Mouse (Mus musculus): Measurements from ENCODE around the gene Enpp6. TPM values are rescaled to one million over a fixed set of nuclear protein-coding genes. Genes with fewer than 3 reads are reported as not detected.

The Enpp6 gene
- polyA plus RNA-seq, 1 experiment from 2014 or later, result not detected

GRCm38 (mm10) chr8:47105617-47106016, 118.9 kb downstream of the Enpp6 start:
- no peaks in the 10 kb centered on the region for H3K9me3 ChIP-seq (ENCODE audit: control insufficient read depth, low read length)
- WGBS, result 88% methylated on average over 2 of the region's 2 CpGs

GRCm38 (mm10) chr8:47114133-47114796, 127.6 kb downstream of the Enpp6 start:
- no peak for DNase-seq
- H3K4me2 ChIP-seq (ENCODE audit: low read length), result no peak overlapping the region
- WGBS, result 89% methylated on average over 17 of the region's 17 CpGs
- no peaks in the 10 kb centered on the region for H3K4me1 ChIP-seq (ENCODE audit: control insufficient read depth, insufficient read depth, low read length)
- ATAC-seq (ENCODE audit: low FRiP score, low TSS enrichment), result no peak
- no peak overlapping the region for H3K27ac ChIP-seq (replicated peaks; ENCODE audit: low read depth, low read length)
- peaks cover 4% of the 10 kb centered on the region; the same call in 1 of the 2 replicates for H3K9me3 ChIP-seq (ENCODE audit: control insufficient read depth, low read length)
- no peak overlapping the region for H3K9ac ChIP-seq (replicated peaks; ENCODE audit: low read length)
- no peak overlapping the region for H3K4me3 ChIP-seq (replicated peaks; ENCODE audit: low read depth, low read length)
- no peaks in the 10 kb centered on the region for H3K36me3 ChIP-seq (ENCODE audit: control insufficient read depth, insufficient read depth, low read length)
- no peaks in the 10 kb centered on the region for H3K27me3 ChIP-seq (ENCODE audit: control insufficient read depth, insufficient read depth, low read length)

More at GRCm38 (mm10) chr8:47105617-47106016, 118.9 kb downstream of the Enpp6 start:
- Histone ChIP-seq H3K9ac (replicated peaks; ENCODE audit: low read length) (no peak overlapping the region), H3K27ac (replicated peaks; ENCODE audit: low read depth, low read length) (no peak overlapping the region), H3K4me3 (replicated peaks; ENCODE audit: low read depth, low read length) (no peak overlapping the region), H3K36me3 (ENCODE audit: control insufficient read depth, insufficient read depth, low read length) (no peaks in the 10 kb centered on the region), H3K4me2 (ENCODE audit: low read length) (no peak overlapping the region), H3K27me3 (ENCODE audit: control insufficient read depth, insufficient read depth, low read length) (no peaks in the 10 kb centered on the region), H3K4me1 (ENCODE audit: control insufficient read depth, insufficient read depth, low read length) (no peaks in the 10 kb centered on the region)
- no peak for DNase-seq
- ATAC-seq (ENCODE audit: low FRiP score, low TSS enrichment), result no peak

GRCm38 (mm10) chr8:47117336-47117735, 130.6 kb downstream of the Enpp6 start:
- Histone ChIP-seq H3K36me3 (ENCODE audit: control insufficient read depth, insufficient read depth, low read length) (no peaks in the 10 kb centered on the region), H3K4me1 (ENCODE audit: control insufficient read depth, insufficient read depth, low read length) (no peaks in the 10 kb centered on the region), H3K9me3 (ENCODE audit: control insufficient read depth, low read length) (peaks cover under 1% of the 10 kb centered on the region; the same call in 1 of the 2 replicates), H3K27me3 (ENCODE audit: control insufficient read depth, insufficient read depth, low read length) (no peaks in the 10 kb centered on the region), H3K9ac (replicated peaks; ENCODE audit: low read length) (no peak overlapping the region), H3K4me2 (ENCODE audit: low read length) (no peak overlapping the region), H3K4me3 (replicated peaks; ENCODE audit: low read depth, low read length) (no peak overlapping the region), H3K27ac (replicated peaks; ENCODE audit: low read depth, low read length) (no peak overlapping the region)
- WGBS, result 91% methylated on average over 4 of the region's 4 CpGs
- ATAC-seq (ENCODE audit: low FRiP score, low TSS enrichment) (no peak), DNase-seq (no peak)

- H3K36me3 ChIP-seq (ENCODE audit: control insufficient read depth, insufficient read depth, low read length), result no peaks in the 10 kb centered on the region
- 81% methylated on average over 1 of the region's 1 CpGs for WGBS
- H3K4me3 ChIP-seq (replicated peaks; ENCODE audit: low read depth, low read length), result no peak overlapping the region
- DNase-seq (no peak), ATAC-seq (ENCODE audit: low FRiP score, low TSS enrichment) (no peak)
- no peak overlapping the region for H3K4me2 ChIP-seq (ENCODE audit: low read length)
- no peaks in the 10 kb centered on the region for H3K4me1 ChIP-seq (ENCODE audit: control insufficient read depth, insufficient read depth, low read length)
- H3K9ac ChIP-seq (replicated peaks; ENCODE audit: low read length), result no peak overlapping the region
- no peaks in the 10 kb centered on the region for H3K27me3 ChIP-seq (ENCODE audit: control insufficient read depth, insufficient read depth, low read length)
- H3K9me3 ChIP-seq (ENCODE audit: control insufficient read depth, low read length), result no peaks in the 10 kb centered on the region
- no peak overlapping the region for H3K27ac ChIP-seq (replicated peaks; ENCODE audit: low read depth, low read length)
Measured at GRCm38 (mm10) chr8:47119895-47120294, 133.2 kb downstream of the Enpp6 start.

- ATAC-seq (ENCODE audit: low FRiP score, low TSS enrichment), result no peak
- DNase-seq, result no peak
- 87% methylated on average over 1 of the region's 1 CpGs for WGBS
- Histone ChIP-seq H3K27me3 (ENCODE audit: control insufficient read depth, insufficient read depth, low read length) (no peaks in the 10 kb centered on the region), H3K4me3 (replicated peaks; ENCODE audit: low read depth, low read length) (no peak overlapping the region), H3K36me3 (ENCODE audit: control insufficient read depth, insufficient read depth, low read length) (no peaks in the 10 kb centered on the region), H3K4me2 (ENCODE audit: low read length) (no peak overlapping the region), H3K9ac (replicated peaks; ENCODE audit: low read length) (no peak overlapping the region), H3K27ac (replicated peaks; ENCODE audit: low read depth, low read length) (no peak overlapping the region), H3K4me1 (ENCODE audit: control insufficient read depth, insufficient read depth, low read length) (no peaks in the 10 kb centered on the region), H3K9me3 (ENCODE audit: control insufficient read depth, low read length) (no peaks in the 10 kb centered on the region)
Measured at GRCm38 (mm10) chr8:47128859-47129258, 142.2 kb downstream of the Enpp6 start.

- Histone ChIP-seq H3K9me3 (ENCODE audit: control insufficient read depth, low read length) (no peaks in the 10 kb centered on the region), H3K36me3 (ENCODE audit: control insufficient read depth, insufficient read depth, low read length) (no peaks in the 10 kb centered on the region), H3K9ac (replicated peaks; ENCODE audit: low read length) (no peak overlapping the region), H3K27ac (replicated peaks; ENCODE audit: low read depth, low read length) (no peak overlapping the region), H3K27me3 (ENCODE audit: control insufficient read depth, insufficient read depth, low read length) (no peaks in the 10 kb centered on the region), H3K4me3 (replicated peaks; ENCODE audit: low read depth, low read length) (no peak overlapping the region), H3K4me2 (ENCODE audit: low read length) (no peak overlapping the region), H3K4me1 (ENCODE audit: control insufficient read depth, insufficient read depth, low read length) (no peaks in the 10 kb centered on the region)
- ATAC-seq (ENCODE audit: low FRiP score, low TSS enrichment) (no peak), DNase-seq (no peak)
- WGBS, result 95% methylated on average over 3 of the region's 3 CpGs
Measured at GRCm38 (mm10) chr8:47133381-47133780, 146.7 kb downstream of the Enpp6 start.

- DNase-seq (peak; percentile 6), ATAC-seq (ENCODE audit: low FRiP score, low TSS enrichment) (no peak)
- Histone ChIP-seq H3K4me2 (ENCODE audit: low read length) (no peak overlapping the region), H3K9me3 (ENCODE audit: control insufficient read depth, low read length) (no peaks in the 10 kb centered on the region), H3K27ac (replicated peaks; ENCODE audit: low read depth, low read length) (no peak overlapping the region), H3K9ac (replicated peaks; ENCODE audit: low read length) (no peak overlapping the region), H3K27me3 (ENCODE audit: control insufficient read depth, insufficient read depth, low read length) (no peaks in the 10 kb centered on the region), H3K36me3 (ENCODE audit: control insufficient read depth, insufficient read depth, low read length) (no peaks in the 10 kb centered on the region), H3K4me1 (ENCODE audit: control insufficient read depth, insufficient read depth, low read length) (no peaks in the 10 kb centered on the region), H3K4me3 (replicated peaks; ENCODE audit: low read depth, low read length) (no peak overlapping the region)
- WGBS, result 62% methylated on average over 11 of the region's 11 CpGs
Measured at GRCm38 (mm10) chr8:47134736-47135135, 148.0 kb downstream of the Enpp6 start.

GRCm38 (mm10) chr8:47135586-47135985, 148.9 kb downstream of the Enpp6 start:
- Histone ChIP-seq H3K36me3 (ENCODE audit: control insufficient read depth, insufficient read depth, low read length) (no peaks in the 10 kb centered on the region), H3K4me3 (replicated peaks; ENCODE audit: low read depth, low read length) (no peak overlapping the region), H3K9ac (replicated peaks; ENCODE audit: low read length) (no peak overlapping the region), H3K27me3 (ENCODE audit: control insufficient read depth, insufficient read depth, low read length) (no peaks in the 10 kb centered on the region), H3K9me3 (ENCODE audit: control insufficient read depth, low read length) (no peaks in the 10 kb centered on the region), H3K4me1 (ENCODE audit: control insufficient read depth, insufficient read depth, low read length) (no peaks in the 10 kb centered on the region), H3K4me2 (ENCODE audit: low read length) (no peak overlapping the region), H3K27ac (replicated peaks; ENCODE audit: low read depth, low read length) (no peak overlapping the region)
- DNase-seq (peak; percentile 5), ATAC-seq (ENCODE audit: low FRiP score, low TSS enrichment) (no peak)
- 24% methylated on average over 9 of the region's 9 CpGs for WGBS

GRCm38 (mm10) chr8:47136047-47136446, 149.4 kb downstream of the Enpp6 start:
- H3K36me3 ChIP-seq (ENCODE audit: control insufficient read depth, insufficient read depth, low read length), result no peaks in the 10 kb centered on the region
- no peaks in the 10 kb centered on the region for H3K4me1 ChIP-seq (ENCODE audit: control insufficient read depth, insufficient read depth, low read length)
- no peak overlapping the region for H3K4me2 ChIP-seq (ENCODE audit: low read length)
- H3K9me3 ChIP-seq (ENCODE audit: control insufficient read depth, low read length), result no peaks in the 10 kb centered on the region
- H3K4me3 ChIP-seq (replicated peaks; ENCODE audit: low read depth, low read length), result no peak overlapping the region
- ATAC-seq (ENCODE audit: low FRiP score, low TSS enrichment) (no peak), DNase-seq (no peak)
- no peaks in the 10 kb centered on the region for H3K27me3 ChIP-seq (ENCODE audit: control insufficient read depth, insufficient read depth, low read length)
- no peak overlapping the region for H3K27ac ChIP-seq (replicated peaks; ENCODE audit: low read depth, low read length)
- WGBS, result 55% methylated on average over 5 of the region's 5 CpGs
- no peak overlapping the region for H3K9ac ChIP-seq (replicated peaks; ENCODE audit: low read length)

Data from midbrain, embryonic 14.5 days (tissue).